Mouse (Mus musculus) E14TG2a.4 (cell line): Measurements from ENCODE around the gene Gm8127.
"Not testable (repeated sequence)": the region's sequence is repeated elsewhere in the genome, so short reads cannot be mapped to it uniquely, and the experiment has no call there.

ENCODE experiments used
- H3K27me3 ChIP-seq: 2 replicates; pipeline ENCODE4 v1.6.1; 2014; ENCODE audit warnings: low read length, control low read depth; ENCODE audit not compliant: insufficient read depth
- H3K36me3 ChIP-seq: 2 replicates; pipeline ENCODE4 v1.6.1; 2014; ENCODE audit warnings: low read length, control low read depth; ENCODE audit not compliant: insufficient read depth
- H3K4me1 ChIP-seq: replicated peaks from 2 replicates; pipeline ENCODE4 v1.6.1; 2014; ENCODE audit warnings: low read depth, low read length, control low read depth
- H3K4me3 ChIP-seq: replicated peaks from 2 replicates; pipeline ENCODE4 v1.5.1; 2014; ENCODE audit warnings: mild to moderate bottlenecking, low read length
- H3K9me3 ChIP-seq: 2 replicates; pipeline ENCODE4 v1.6.1; 2014; ENCODE audit warnings: low read length, control low read depth
- CTCF ChIP-seq: conservative IDR thresholded peaks from 2 replicates; pipeline ENCODE4 v1.5.1; 2014; ENCODE audit warnings: low read length

The Gm8127 gene

DNA sequence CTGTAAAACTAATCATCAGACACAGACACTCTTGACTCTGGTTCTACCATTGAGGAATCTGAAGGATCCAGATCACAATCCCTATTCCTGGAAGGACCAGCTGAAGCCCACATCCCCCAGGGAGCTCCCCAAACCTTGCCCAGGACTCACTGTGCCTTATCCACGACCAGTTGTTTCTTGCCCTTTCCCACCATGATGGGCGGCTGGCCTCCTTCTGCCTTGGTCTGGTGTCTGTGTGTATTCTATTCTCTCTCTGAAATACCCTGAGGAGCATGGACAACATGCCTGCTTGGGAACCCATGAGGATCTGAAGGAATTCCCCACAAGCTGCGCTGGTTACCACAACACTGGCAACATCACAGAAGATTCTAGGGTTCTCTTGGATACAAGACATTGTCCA is at the start of gene Gm8127:
TSS of gene Gm8127 (minus strand) at position 330 of the 400 bp plus-strand sequence.
- not testable (repeated sequence) for H3K4me3 ChIP-seq, H3K4me1 ChIP-seq, H3K27me3 ChIP-seq, H3K9me3 ChIP-seq, H3K36me3 ChIP-seq

DNA sequence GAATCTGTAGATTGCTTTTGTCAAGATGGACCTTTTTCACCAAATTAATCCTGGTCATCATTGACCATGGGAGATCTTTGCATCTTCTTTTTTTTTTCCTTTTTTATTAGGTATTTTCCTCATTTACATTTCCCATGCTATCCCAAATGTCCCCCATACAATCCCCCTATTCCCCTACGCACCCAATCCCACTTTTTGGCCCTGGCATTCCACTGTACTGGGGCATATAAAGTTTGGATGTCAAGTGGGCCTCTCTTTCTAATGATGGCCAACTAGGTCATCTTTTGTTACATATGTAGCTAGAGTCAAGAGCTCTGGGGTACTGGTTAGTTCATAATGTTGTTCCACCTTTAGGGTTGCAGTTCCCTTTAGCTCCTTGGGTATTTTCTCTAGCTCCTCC is 44.0 kb upstream of the Gm8127 start:
- H3K9me3 ChIP-seq, H3K4me3 ChIP-seq, H3K27me3 ChIP-seq, H3K4me1 ChIP-seq, H3K36me3 ChIP-seq: not testable (repeated sequence)

DNA sequence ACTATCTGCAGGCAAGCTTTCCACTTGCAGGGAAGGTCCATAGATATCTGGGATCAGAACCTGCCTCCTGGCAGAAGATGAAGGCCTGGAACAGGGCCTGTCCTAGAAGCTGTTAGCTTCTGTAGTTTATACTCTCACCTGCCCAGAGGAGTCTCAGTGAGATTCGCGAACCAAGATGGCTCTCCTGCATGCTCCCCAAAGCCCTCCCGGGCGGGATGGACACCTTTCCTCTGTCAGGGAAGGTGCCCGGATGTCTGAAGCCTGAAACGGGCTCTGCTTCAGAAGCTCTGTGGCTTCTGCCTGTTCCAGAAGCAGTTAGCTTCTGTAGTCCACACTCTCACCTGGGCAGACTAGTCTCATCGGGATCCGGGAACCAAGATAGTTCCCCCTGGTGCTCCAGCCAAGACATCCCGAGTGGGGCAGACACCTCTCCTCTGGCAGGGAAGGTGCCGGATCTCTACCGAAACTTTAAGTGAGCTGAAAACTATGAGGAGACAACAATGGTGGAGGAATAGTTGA is 37.8 kb upstream of the Gm8127 start:
- not testable (repeated sequence) for H3K4me3 ChIP-seq, H3K36me3 ChIP-seq, H3K27me3 ChIP-seq, H3K4me1 ChIP-seq
- H3K9me3 ChIP-seq: peaks cover 28% of the 10 kb centered on the region

- H3K4me3 ChIP-seq, H3K36me3 ChIP-seq, H3K4me1 ChIP-seq, H3K27me3 ChIP-seq: not testable (repeated sequence)
- peaks cover 35% of the 10 kb centered on the region for H3K9me3 ChIP-seq
These were observed 35.0 kb upstream of the Gm8127 start for GRCm38 (mm10) chr14:43328603-43329002.

GRCm38 (mm10) chr14:43319516-43319915 is 25.9 kb upstream of the Gm8127 start:
- H3K9me3 ChIP-seq, H3K4me3 ChIP-seq, H3K36me3 ChIP-seq, H3K4me1 ChIP-seq, H3K27me3 ChIP-seq: not testable (repeated sequence)

GRCm38 (mm10) chr14:43278681-43279080 is 15.0 kb downstream of the Gm8127 start:
- not testable (repeated sequence) for H3K4me3 ChIP-seq, H3K27me3 ChIP-seq, H3K4me1 ChIP-seq, H3K9me3 ChIP-seq, H3K36me3 ChIP-seq
- 0 out of 2 replicates have a peak, but pooled peaks have one; percentile 1 for TF ChIP-seq CTCF

- not testable (repeated sequence) for H3K4me3 ChIP-seq, H3K27me3 ChIP-seq, H3K9me3 ChIP-seq, H3K36me3 ChIP-seq, H3K4me1 ChIP-seq
These were observed 15.5 kb downstream of the Gm8127 start for GRCm38 (mm10) chr14:43278146-43278545.

GRCm38 (mm10) chr14:43277468-43277867 is 16.2 kb downstream of the Gm8127 start:
- H3K27me3 ChIP-seq, H3K36me3 ChIP-seq, H3K9me3 ChIP-seq, H3K4me1 ChIP-seq, H3K4me3 ChIP-seq: not testable (repeated sequence)

GRCm38 (mm10) chr14:43275752-43276151 is 17.9 kb downstream of the Gm8127 start:
- H3K4me1 ChIP-seq, H3K36me3 ChIP-seq, H3K27me3 ChIP-seq, H3K9me3 ChIP-seq, H3K4me3 ChIP-seq: not testable (repeated sequence)

- not testable (repeated sequence) for H3K27me3 ChIP-seq, H3K36me3 ChIP-seq, H3K9me3 ChIP-seq, H3K4me3 ChIP-seq, H3K4me1 ChIP-seq
These were observed 18.6 kb downstream of the Gm8127 start, which contains the start of gene Gm9732 for GRCm38 (mm10) chr14:43274986-43275511. Gm9732 (plus strand) TSS chr14:43275036.

DNA sequence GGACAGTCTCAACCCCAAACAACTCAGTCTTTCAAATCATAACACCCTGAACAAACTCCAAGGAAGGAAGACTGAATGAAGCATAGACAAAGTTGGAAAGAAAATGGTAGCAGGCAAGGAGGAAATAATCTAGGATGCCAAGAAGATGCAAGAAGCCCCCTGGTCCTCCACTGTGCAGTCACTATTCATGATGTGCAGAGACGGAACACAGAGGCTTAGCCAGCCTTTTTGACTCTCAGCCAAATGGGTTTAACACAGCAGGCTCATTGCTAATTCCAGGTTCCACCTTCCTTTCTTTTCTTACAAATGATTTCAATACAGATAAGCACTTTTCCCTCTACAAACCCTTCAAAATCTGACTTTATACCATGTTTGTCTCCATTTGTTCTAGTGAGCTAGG is 20.5 kb downstream of the Gm8127 start:
- H3K36me3 ChIP-seq, H3K27me3 ChIP-seq, H3K4me1 ChIP-seq, H3K4me3 ChIP-seq, H3K9me3 ChIP-seq: not testable (repeated sequence)

DNA sequence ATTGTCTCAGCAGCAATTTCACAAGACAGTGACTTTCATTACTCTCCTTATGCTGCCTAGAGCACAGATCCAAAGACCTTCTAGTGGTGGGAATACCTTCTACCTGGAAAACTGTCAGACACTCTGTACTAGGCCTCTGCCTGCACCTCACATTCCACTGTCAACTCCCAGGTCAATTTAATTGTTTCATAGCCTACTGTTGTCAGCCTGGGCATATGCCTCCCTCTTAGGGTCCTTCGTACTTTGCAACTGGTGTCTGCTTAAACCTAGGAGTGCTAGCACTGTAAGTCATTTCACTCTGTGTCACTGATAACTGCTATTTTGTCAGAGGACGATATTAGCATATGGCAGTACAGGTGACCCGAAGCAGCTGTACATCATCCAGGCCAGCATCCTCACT is 24.4 kb downstream of the Gm8127 start:
- H3K36me3 ChIP-seq, H3K4me3 ChIP-seq, H3K9me3 ChIP-seq, H3K27me3 ChIP-seq, H3K4me1 ChIP-seq: not testable (repeated sequence)

GRCm38 (mm10) chr14:43268521-43269084 is 25.0 kb downstream of the Gm8127 start:
- not testable (repeated sequence) for H3K27me3 ChIP-seq, H3K36me3 ChIP-seq

DNA sequence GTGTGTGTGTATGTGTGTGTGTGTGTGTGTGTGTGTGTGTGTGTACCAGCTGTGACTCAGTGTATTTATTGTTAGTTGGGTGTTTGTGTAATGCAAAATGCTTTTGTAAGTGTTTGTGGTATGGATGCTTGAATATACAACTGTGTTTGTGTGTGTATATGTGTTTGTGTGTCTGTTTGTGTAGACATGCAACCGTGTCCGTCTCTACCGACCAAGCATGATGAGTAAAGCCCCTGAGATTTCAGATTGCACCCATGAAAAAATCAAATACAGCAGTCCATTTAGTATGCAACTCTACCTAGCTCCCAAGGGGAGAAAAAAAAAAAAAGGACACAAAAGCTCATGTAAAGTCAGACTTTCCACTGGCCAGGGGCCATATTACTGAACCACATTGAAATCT is 30.2 kb downstream of the Gm8127 start:
- not testable (repeated sequence) for H3K27me3 ChIP-seq, H3K4me3 ChIP-seq, H3K9me3 ChIP-seq, H3K4me1 ChIP-seq, H3K36me3 ChIP-seq

More at GRCm38 (mm10) chr14:43268521-43269084, 25.0 kb downstream of the Gm8127 start:
- not testable (repeated sequence) for H3K4me1 ChIP-seq, H3K4me3 ChIP-seq, H3K9me3 ChIP-seq

GRCm38 (mm10) chr14:43258349-43258748 is 35.3 kb downstream of the Gm8127 start, which contains the start of gene Gm8126:
Gm8126 (plus strand) TSS chr14:43258649.
- H3K4me3 ChIP-seq, H3K4me1 ChIP-seq, H3K27me3 ChIP-seq, H3K36me3 ChIP-seq, H3K9me3 ChIP-seq: not testable (repeated sequence)
